Mouse (Mus musculus) thymus, postnatal 0 days (tissue): Measurements from ENCODE around the gene Ndnf. TPM values are rescaled to one million over a fixed set of nuclear protein-coding genes. Genes with fewer than 3 reads are reported as not detected.
A peak's percentile ranks its signal among the peaks of the same experiment; 100 is the strongest.

ENCODE experiments used
- DNase-seq: peaks from one replicate; pipeline ENCODE4 v3.0.0-alpha.2; 2015; ENCODE audit warnings: low spot score
- polyA plus RNA-seq: library from polyadenylated mRNA; unstranded; fragments of >200 nt; fragmentation: Nextera tagmentation; extraction: Ambion mirVana; gene quantifications from 2 replicates; pipeline ENCODE4 v1.2.1, GENCODE M21; 2015

Ndnf gene
- polyA plus RNA-seq, result 0.12 and 0.17 TPM in 2 replicates

- DNase-seq, result peak; percentile 21
These were observed at the start of gene Ndnf for GRCm38 (mm10) chr6:65671451-65671850. Ndnf (plus strand) TSS chr6:65671590.

- DNase-seq, result no peak
These were observed 48.2 kb upstream of the Ndnf start for GRCm38 (mm10) chr6:65623016-65623715.

GRCm38 (mm10) chr6:65630578-65630977 is 40.8 kb upstream of the Ndnf start:
- DNase-seq, result no peak

GRCm38 (mm10) chr6:65632184-65632583 is 39.2 kb upstream of the Ndnf start:
- DNase-seq, result no peak

GRCm38 (mm10) chr6:65642431-65642830 is 29.0 kb upstream of the Ndnf start:
- no peak for DNase-seq

GRCm38 (mm10) chr6:65644110-65644509 is 27.3 kb upstream of the Ndnf start:
- DNase-seq, result no peak

- no peak for DNase-seq
These were observed 25.0 kb upstream of the Ndnf start for GRCm38 (mm10) chr6:65646408-65646807.

- peak; percentile 79 for DNase-seq
These were observed 23.7 kb upstream of the Ndnf start for GRCm38 (mm10) chr6:65647731-65648130.

- DNase-seq, result peak; percentile 22
These were observed 20.0 kb upstream of the Ndnf start for GRCm38 (mm10) chr6:65651376-65651775.

GRCm38 (mm10) chr6:65661272-65661671 is 10.1 kb upstream of the Ndnf start:
- no peak for DNase-seq

GRCm38 (mm10) chr6:65662050-65662449 is 9.3 kb upstream of the Ndnf start:
- peak; percentile 23 for DNase-seq

GRCm38 (mm10) chr6:65663990-65664389 is 7.4 kb upstream of the Ndnf start:
- no peak for DNase-seq

- DNase-seq, result no peak
These were observed 5.1 kb upstream of the Ndnf start for GRCm38 (mm10) chr6:65666295-65666694.

GRCm38 (mm10) chr6:65669971-65670370 is 1.4 kb upstream of the Ndnf start:
- no peak for DNase-seq

- no peak for DNase-seq
These were observed 394 bp upstream of the Ndnf start for GRCm38 (mm10) chr6:65670981-65671411.

- DNase-seq, result peak; percentile 33
These were observed 991 bp downstream of the Ndnf start for GRCm38 (mm10) chr6:65672131-65673031.

- no peak for DNase-seq
These were observed 22.5 kb downstream of the Ndnf start for GRCm38 (mm10) chr6:65693938-65694337.

- no peak for DNase-seq
These were observed 49.3 kb downstream of the Ndnf start for GRCm38 (mm10) chr6:65720676-65721075.

- DNase-seq, result no peak
These were observed 54.3 kb downstream of the Ndnf start for GRCm38 (mm10) chr6:65725677-65726076.

GRCm38 (mm10) chr6:65728261-65728660 is 56.9 kb downstream of the Ndnf start:
- DNase-seq, result no peak

GRCm38 (mm10) chr6:65739442-65739841 is 68.1 kb downstream of the Ndnf start:
- DNase-seq, result no peak

GRCm38 (mm10) chr6:65743144-65743870 is 71.9 kb downstream of the Ndnf start:
- no peak for DNase-seq
